Mouse (Mus musculus) MEL (cell line): ENCODE results near the gene Capn9.

Source experiments
- CTCF ChIP-seq, 3 experiments: IDR thresholded peaks in 2 of 3; conservative IDR thresholded peaks in 1 of 3; 2 replicates each; pipeline ENCODE4 v1.5.1; 2011 to 2012; ENCODE audit warnings: low read length in 3 of 3, low read depth in 2 of 3, mild to moderate bottlenecking in 2 of 3, improper control_type of control experiment in 1 of 3, inconsistent platforms in 1 of 3, mixed read lengths in 1 of 3, moderate library complexity in 1 of 3; ENCODE audit not compliant: control insufficient read depth in 1 of 3, insufficient read depth in 1 of 3, poor library complexity in 1 of 3, severe bottlenecking in 1 of 3
- POLR2AphosphoS2 ChIP-seq: IDR thresholded peaks from 2 replicates; pipeline ENCODE4 v1.6.1; 2011; ENCODE audit warnings: low read length, improper control_type of control experiment
- USF1 ChIP-seq: IDR thresholded peaks from 2 replicates; pipeline ENCODE4 v1.6.1; 2014; ENCODE audit warnings: low read depth, mild to moderate bottlenecking, inconsistent platforms, low read length, improper control_type of control experiment, moderate library complexity

- no peak for TF ChIP-seq CTCF (IDR thresholded peaks at IDR 0.05 in 2 of 3, conservative IDR thresholded peaks at IDR 0.05 in 1 of 3; ENCODE audit: control insufficient read depth in 1 of 3, insufficient read depth in 1 of 3, low read depth in 2 of 3, low read length in 3 of 3, poor library complexity in 1 of 3, severe bottlenecking in 1 of 3)
- no peak for TF ChIP-seq POLR2AphosphoS2
- TF ChIP-seq USF1, result no peak
These were observed 29.1 kb upstream of the Capn9 start for GRCm38 (mm10) chr8:124546815-124547214.
